Mouse (Mus musculus) ovary, postnatal 14 days (tissue): ENCODE measurements around the gene Gm17387.

Experiments used
- DNase-seq: peaks from one replicate; pipeline ENCODE4 v3.0.0; 2022; ENCODE audit warnings: low spot score

Gm17387 gene

GRCm38 (mm10) chr7:141072017-141072745 lies 43.2 kb downstream of the Gm17387 start:
- no peak for DNase-seq

GRCm38 (mm10) chr7:141073782-141074181 lies 44.9 kb downstream of the Gm17387 start:
- DNase-seq, result no peak

GRCm38 (mm10) chr7:141077841-141078240 lies 48.9 kb downstream of the Gm17387 start, which contains the start of gene Pkp3:
Pkp3 (plus strand) TSS chr7:141078218.
- no peak for DNase-seq

- DNase-seq, result no peak
These were observed 49.9 kb downstream of the Gm17387 start for GRCm38 (mm10) chr7:141078876-141079275.
